Mouse (Mus musculus): ENCODE measurements around the gene Ung. TPM values are rescaled to one million over a fixed set of nuclear protein-coding genes. Genes with fewer than 3 reads are reported as not detected.

Ung gene
- polyA plus RNA-seq (2015; fragmentation: Nextera tagmentation; extraction: Ambion mirVana), result 9.8 and 11.2 TPM in 2 replicates

GRCm38 (mm10) chr5:114130211-114130605 lies at the start of gene Ung:
Gene Ung (plus strand): TSS chr5:114130386.

GRCm38 (mm10) chr5:114091057-114091807 lies 39.0 kb upstream of the Ung start, which contains the start of gene Svop:
Gene Svop (minus strand): TSS chr5:114091570.

DNA sequence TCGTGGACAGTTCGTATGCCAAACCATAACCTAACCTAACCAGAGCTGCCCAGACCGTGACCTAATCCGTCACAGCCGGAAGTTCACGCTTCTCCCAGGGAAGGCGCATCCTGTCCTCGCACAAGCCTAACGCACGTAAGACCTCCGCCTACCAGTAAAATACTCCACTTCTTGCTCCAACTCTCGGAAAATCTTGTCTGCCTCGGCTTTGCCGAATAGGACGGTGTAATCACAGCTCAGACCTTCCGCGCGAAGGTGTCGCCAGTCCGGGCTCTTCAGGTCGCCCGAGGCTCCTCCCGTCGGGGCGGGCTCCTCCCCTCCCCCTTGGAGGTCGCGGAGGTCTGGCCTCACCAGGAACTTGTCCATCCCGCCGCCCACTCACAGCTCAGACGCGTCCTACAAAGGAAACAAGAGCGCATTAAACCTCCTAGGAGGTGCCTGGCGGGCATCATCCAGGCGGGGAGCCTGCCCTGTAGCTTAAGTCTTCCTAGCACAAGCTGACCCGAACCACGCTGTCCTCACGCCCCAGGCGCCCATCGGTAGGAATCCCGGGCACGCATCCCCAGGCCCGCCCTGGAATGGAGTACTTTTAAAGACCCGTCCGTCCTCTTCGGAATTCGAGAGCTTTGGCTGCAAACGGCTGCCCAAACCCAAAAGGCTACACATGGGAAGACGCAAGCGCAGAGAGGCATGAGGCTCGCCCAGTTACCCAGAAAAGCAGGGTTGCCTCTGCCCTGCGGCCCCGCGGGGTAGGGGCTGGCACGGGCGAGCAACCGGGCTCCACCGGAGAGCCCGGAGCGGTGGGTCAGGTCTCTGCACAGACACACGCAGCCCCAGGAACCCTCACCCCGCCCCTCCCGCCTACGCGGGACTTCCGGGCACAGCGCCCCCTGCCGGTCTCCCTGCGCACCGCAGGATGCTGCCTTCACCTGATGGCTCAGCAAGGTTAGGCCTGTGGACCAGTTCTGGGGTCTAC lies 2.5 kb upstream of the Ung start, which contains the start of gene Alkbh2:
TSS of gene Alkbh2 (minus strand) at position 845 of the 976 bp plus-strand sequence.

GRCm38 (mm10) chr5:114146028-114146888 lies 16.1 kb downstream of the Ung start, which contains the start of gene Acacb:
Gene Acacb (plus strand): TSS chr5:114146535.

Other genes with a start within 250 kb of the Ung start
- gene Coro1c, start 221.6 kb upstream of the Ung start, polyA plus RNA-seq (2015; fragmentation: Nextera tagmentation; extraction: Ambion mirVana), result 31.3 and 38.3 TPM in 2 replicates
- gene Ssh1, start 136.5 kb upstream of the Ung start, polyA plus RNA-seq (2015; fragmentation: Nextera tagmentation; extraction: Ambion mirVana), result 5.6 and 6.1 TPM in 2 replicates
- not detected in 2 replicates for gene Dao, start 126.7 kb upstream of the Ung start, polyA plus RNA-seq (2015; fragmentation: Nextera tagmentation; extraction: Ambion mirVana)
- 5.4 and 5.5 TPM in 2 replicates for gene Usp30, start 64.9 kb upstream of the Ung start, polyA plus RNA-seq (2015; fragmentation: Nextera tagmentation; extraction: Ambion mirVana)
- not detected in 2 replicates for gene Svop, start 38.8 kb upstream of the Ung start, polyA plus RNA-seq (2015; fragmentation: Nextera tagmentation; extraction: Ambion mirVana)
- 3.9 TPM in 2 replicates for gene Alkbh2, start 2.2 kb upstream of the Ung start, polyA plus RNA-seq (2015; fragmentation: Nextera tagmentation; extraction: Ambion mirVana)
- gene Acacb, start 16.1 kb downstream of the Ung start, polyA plus RNA-seq (2015; fragmentation: Nextera tagmentation; extraction: Ambion mirVana), result 9.2 and 12.0 TPM in 2 replicates
- not detected in 2 replicates for gene Foxn4, start 143.4 kb downstream of the Ung start, polyA plus RNA-seq (2015; fragmentation: Nextera tagmentation; extraction: Ambion mirVana)
- 1.5 and 1.6 TPM in 2 replicates for gene Myo1h, start 158.8 kb downstream of the Ung start, polyA plus RNA-seq (2015; fragmentation: Nextera tagmentation; extraction: Ambion mirVana)

Measured in skeletal muscle tissue, postnatal 0 days (tissue).